24 mouse cellular contexts compared by ENCODE assay signal in the genomic region with DNA sequence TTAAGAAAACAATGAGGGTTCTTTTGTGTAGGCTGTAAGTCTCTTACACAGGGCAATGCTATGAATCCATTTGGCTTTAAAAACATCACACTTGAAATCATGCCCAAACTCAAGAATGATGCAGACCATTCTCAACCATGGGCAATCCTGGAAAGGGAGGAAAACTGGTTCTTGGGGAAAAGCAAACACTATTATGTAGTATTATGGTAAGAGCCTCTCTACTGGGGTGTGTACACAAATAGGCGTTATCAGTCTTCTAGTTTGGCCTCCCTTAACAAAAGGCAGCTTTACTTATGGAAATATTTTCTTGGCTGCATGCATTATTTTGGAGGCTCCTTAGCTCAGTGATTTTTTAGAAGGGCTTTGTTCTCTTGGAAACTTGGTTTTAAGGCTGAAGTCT.
DNase-seq lines count a peak whose midpoint lies in the region; ATAC-seq and TF ChIP-seq lines count a peak whose summit lies in the region.
"Had no signal": no experiment of that assay in that cellular context is flagged by ENCODE, and none has a peak within 500 bp of the region (broad histone marks: within the 10 kb centered on the region; RNA-seq: fewer than 3 reads in every experiment).

No protein-coding gene starts in this region.

- H3K4me1 ChIP-seq in embryonic facial prominence, embryonic 14.5 days (ENCODE audit: control insufficient read depth, insufficient read depth, low read length): no peaks in the 10 kb centered on the region
- no peaks in the 10 kb centered on the region for H3K4me1 ChIP-seq in embryonic facial prominence, embryonic 10.5 days
- peaks cover 36% of the 10 kb centered on the region for H3K4me1 ChIP-seq in lung, embryonic 15.5 days
- peaks cover 9% of the 10 kb centered on the region; the same call in 1 of the 2 replicates for H3K4me1 ChIP-seq in stomach, embryonic 15.5 days
- H3K4me1 ChIP-seq in stomach, postnatal 0 days (replicated peaks; ENCODE audit: control insufficient read depth, insufficient read depth): no peaks in the 10 kb centered on the region
- no peaks in the 10 kb centered on the region for H3K4me1 ChIP-seq in hindbrain, embryonic 12.5 days
- H3K4me1 ChIP-seq: forebrain, embryonic 10.5 days; hindbrain, embryonic 13.5 days had no signal

- ATAC-seq in embryonic facial prominence, embryonic 14.5 days (ENCODE audit: low read depth): no peak
- no peak for ATAC-seq in lung, embryonic 15.5 days (ENCODE audit: borderline replicate concordance, extremely low read depth, low FRiP score, low TSS enrichment)
- no peak for ATAC-seq in stomach, embryonic 15.5 days (ENCODE audit: insufficient read depth, low FRiP score, low read depth)
- no peak for ATAC-seq in stomach, postnatal 0 days (ENCODE audit: low FRiP score, low TSS enrichment)
- ATAC-seq in hindbrain, embryonic 12.5 days (ENCODE audit: low FRiP score): no peak
- ATAC-seq: CD4-positive, CD25-positive, alpha-beta regulatory T cell, adult 4 months; forebrain, embryonic 16.5 days had no signal

- no peak overlapping the region for H3K9ac ChIP-seq in embryonic facial prominence, embryonic 14.5 days (ENCODE audit: low read depth, low read length)
- no peak overlapping the region for H3K9ac ChIP-seq in lung, embryonic 15.5 days
- H3K9ac ChIP-seq in stomach, embryonic 15.5 days: no peak overlapping the region
- no peak overlapping the region for H3K9ac ChIP-seq in stomach, postnatal 0 days (ENCODE audit: low read length)
- H3K9ac ChIP-seq in hindbrain, embryonic 12.5 days: no peak overlapping the region
- H3K9ac ChIP-seq: embryonic facial prominence, embryonic 13.5 days; hindbrain, embryonic 13.5 days had no signal

- no peak for TF ChIP-seq EP300 in stomach, postnatal 0 days (optimal IDR thresholded peaks at IDR 0.05)

- H3K27ac ChIP-seq in embryonic facial prominence, embryonic 14.5 days (replicated peaks; ENCODE audit: low read depth, low read length): no peak overlapping the region
- H3K27ac ChIP-seq in embryonic facial prominence, embryonic 10.5 days (replicated peaks): no peak overlapping the region
- H3K27ac ChIP-seq in lung, embryonic 15.5 days: peak overlapping the region; percentile 65; the same call in 1 of the 2 replicates
- peak overlapping the region; percentile 41; the same call in 1 of the 2 replicates for H3K27ac ChIP-seq in stomach, embryonic 15.5 days
- H3K27ac ChIP-seq in stomach, postnatal 0 days (replicated peaks): no peak overlapping the region
- H3K27ac ChIP-seq in hindbrain, embryonic 12.5 days: no peak overlapping the region
- H3K27ac ChIP-seq: embryonic facial prominence, embryonic 13.5 days; forebrain, embryonic 10.5 days; heart, embryonic 10.5 days; hindbrain, embryonic 13.5 days had no signal

- no peak overlapping the region for H3K4me3 ChIP-seq in embryonic facial prominence, embryonic 14.5 days (ENCODE audit: low read depth, low read length)
- no peak overlapping the region for H3K4me3 ChIP-seq in embryonic facial prominence, embryonic 10.5 days
- no peak overlapping the region for H3K4me3 ChIP-seq in lung, embryonic 15.5 days
- no peak overlapping the region for H3K4me3 ChIP-seq in stomach, embryonic 15.5 days (replicated peaks)
- no peak overlapping the region for H3K4me3 ChIP-seq in stomach, postnatal 0 days (ENCODE audit: low read depth, low read length)
- no peak overlapping the region for H3K4me3 ChIP-seq in hindbrain, embryonic 12.5 days
- H3K4me3 ChIP-seq: embryonic facial prominence, embryonic 13.5 days; erythroblast, embryonic 14.5 days; forebrain, embryonic 10.5 days; heart, embryonic 10.5 days; hindbrain, embryonic 13.5 days had no signal

- peak; percentile 12 for DNase-seq in embryonic facial prominence, embryonic 14.5 days (ENCODE audit: low spot score)
- no peak for DNase-seq in embryonic facial prominence, embryonic 10.5 days (ENCODE audit: low spot score)
- DNase-seq in lung, postnatal 4 days: no peak
- DNase-seq in stomach, postnatal 0 days (ENCODE audit: low spot score): no peak
- DNase-seq: adrenal gland, adult 8-10 months; B cell, adult 2 months; cerebellum, adult 11-12 months; cerebellum, adult 9-10 months; cerebellum, postnatal 25 days; gastrocnemius, postnatal 10 days; heart, adult 18-20 months; heart, postnatal 10 days; heart, postnatal 4 days had no signal

- no peaks in the 10 kb centered on the region for H3K9me3 ChIP-seq in embryonic facial prominence, embryonic 14.5 days (ENCODE audit: control insufficient read depth, low read length)
- H3K9me3 ChIP-seq in embryonic facial prominence, embryonic 10.5 days: no peaks in the 10 kb centered on the region
- H3K9me3 ChIP-seq in lung, embryonic 15.5 days: no peaks in the 10 kb centered on the region
- no peaks in the 10 kb centered on the region for H3K9me3 ChIP-seq in stomach, embryonic 15.5 days
- H3K9me3 ChIP-seq in stomach, postnatal 0 days (ENCODE audit: control insufficient read depth, low read length): no peaks in the 10 kb centered on the region
- no peaks in the 10 kb centered on the region for H3K9me3 ChIP-seq in hindbrain, embryonic 12.5 days (replicated peaks)
- H3K9me3 ChIP-seq: embryonic facial prominence, embryonic 13.5 days; forebrain, embryonic 10.5 days; heart, embryonic 10.5 days; hindbrain, embryonic 13.5 days had no signal

- H3K36me3 ChIP-seq in embryonic facial prominence, embryonic 14.5 days (ENCODE audit: control insufficient read depth, insufficient read depth, low read length): no peaks in the 10 kb centered on the region
- H3K36me3 ChIP-seq in embryonic facial prominence, embryonic 10.5 days (replicated peaks): no peaks in the 10 kb centered on the region
- H3K36me3 ChIP-seq in lung, embryonic 15.5 days: no peaks in the 10 kb centered on the region
- H3K36me3 ChIP-seq in stomach, embryonic 15.5 days: no peaks in the 10 kb centered on the region
- no peaks in the 10 kb centered on the region for H3K36me3 ChIP-seq in stomach, postnatal 0 days (ENCODE audit: control insufficient read depth, insufficient read depth, low read length)
- no peaks in the 10 kb centered on the region for H3K36me3 ChIP-seq in hindbrain, embryonic 12.5 days
- H3K36me3 ChIP-seq: embryonic facial prominence, embryonic 13.5 days; forebrain, embryonic 10.5 days; G1E; heart, embryonic 10.5 days; hindbrain, embryonic 13.5 days had no signal

- no peaks in the 10 kb centered on the region for H3K27me3 ChIP-seq in embryonic facial prominence, embryonic 14.5 days (replicated peaks; ENCODE audit: control insufficient read depth, insufficient read depth, low read length)
- no peaks in the 10 kb centered on the region for H3K27me3 ChIP-seq in embryonic facial prominence, embryonic 10.5 days (replicated peaks; ENCODE audit: low read depth, poor library complexity, severe bottlenecking)
- no peaks in the 10 kb centered on the region for H3K27me3 ChIP-seq in lung, embryonic 15.5 days
- no peaks in the 10 kb centered on the region for H3K27me3 ChIP-seq in stomach, embryonic 15.5 days (replicated peaks)
- no peaks in the 10 kb centered on the region for H3K27me3 ChIP-seq in stomach, postnatal 0 days (ENCODE audit: control insufficient read depth, insufficient read depth, low read length)
- no peaks in the 10 kb centered on the region for H3K27me3 ChIP-seq in hindbrain, embryonic 12.5 days
- H3K27me3 ChIP-seq: embryonic facial prominence, embryonic 13.5 days; hindbrain, embryonic 13.5 days had no signal

- TF ChIP-seq CTCF in stomach, postnatal 0 days (IDR thresholded peaks at IDR 0.05; ENCODE audit: low read depth): no peak

- WGBS in embryonic facial prominence, embryonic 14.5 days: 59% methylated on average over 1 of the region's 1 CpGs
- 91% methylated on average over 1 of the region's 1 CpGs for WGBS in embryonic facial prominence, embryonic 10.5 days
- 55% methylated on average over 1 of the region's 1 CpGs for WGBS in lung, embryonic 15.5 days
- WGBS in stomach, embryonic 15.5 days: 33% methylated on average over 1 of the region's 1 CpGs
- WGBS in stomach, postnatal 0 days: 24% methylated on average over 1 of the region's 1 CpGs
- WGBS in hindbrain, embryonic 12.5 days: 84% methylated on average over 1 of the region's 1 CpGs

- H3K4me2 ChIP-seq in embryonic facial prominence, embryonic 14.5 days (ENCODE audit: low read depth, low read length): no peak overlapping the region
- peak overlapping the region; percentile 42; the same call in 1 of the 2 replicates for H3K4me2 ChIP-seq in lung, embryonic 15.5 days
- no peak overlapping the region for H3K4me2 ChIP-seq in stomach, embryonic 15.5 days
- no peak overlapping the region for H3K4me2 ChIP-seq in stomach, postnatal 0 days (replicated peaks; ENCODE audit: low read depth)
- no peak overlapping the region for H3K4me2 ChIP-seq in hindbrain, embryonic 12.5 days (replicated peaks)
- H3K4me2 ChIP-seq: embryonic facial prominence, embryonic 13.5 days; hindbrain, embryonic 13.5 days had no signal

Comparison
In these comparisons a context has a peak if more than half of its experiments do, and no peak if none do; other contexts are left out.
1. H3K27ac ChIP-seq: peak in lung, embryonic 15.5 days (single experiment) and stomach, embryonic 15.5 days (single experiment); none in embryonic facial prominence, embryonic 14.5 days (single experiment), embryonic facial prominence, embryonic 10.5 days (single experiment), stomach, postnatal 0 days (single experiment) and hindbrain, embryonic 12.5 days (single experiment).